ENCODE assay signal across 23 mouse cellular contexts in the genomic region with DNA sequence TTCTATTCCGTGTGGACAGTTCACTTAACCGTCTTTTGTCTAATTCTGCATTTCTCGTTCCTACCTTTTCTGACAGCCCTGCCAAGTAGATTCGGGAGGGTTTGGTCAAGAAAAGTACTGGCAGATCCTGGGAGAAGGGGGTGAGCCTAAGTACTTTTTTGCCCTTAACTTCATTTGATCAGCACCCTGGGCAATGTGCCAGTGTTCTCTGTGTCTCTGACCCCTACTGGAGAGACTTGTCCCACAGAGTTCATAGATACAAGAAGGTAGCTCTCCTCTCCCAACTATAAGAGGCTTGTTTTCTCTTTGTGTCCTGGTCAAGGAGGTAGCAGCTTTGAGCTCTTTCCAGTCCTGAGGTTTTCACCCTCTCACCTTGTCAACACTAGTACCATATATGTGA.
DNase-seq lines count a peak whose midpoint lies in the region; ATAC-seq lines count a peak whose summit lies in the region.
"Had no signal": no experiment of that assay in that cellular context is flagged by ENCODE, and none has a peak within 500 bp of the region (broad histone marks: within the 10 kb centered on the region; RNA-seq: fewer than 3 reads in every experiment).

No protein-coding gene starts in this region.

- no peak for ATAC-seq in kidney, embryonic 16.5 days (ENCODE audit: low FRiP score, low TSS enrichment)
- ATAC-seq in midbrain, embryonic 11.5 days (ENCODE audit: low FRiP score): no peak
- ATAC-seq in midbrain, embryonic 13.5 days: no peak
- ATAC-seq: activated CD4-positive, CD25-positive, alpha-beta regulatory T cell, adult 4 months; forebrain, embryonic 13.5 days; forebrain, embryonic 16.5 days; hindbrain, embryonic 16.5 days had no signal

- no peaks in the 10 kb centered on the region for H3K4me1 ChIP-seq in kidney, embryonic 16.5 days (ENCODE audit: insufficient read depth, low read length)
- H3K4me1 ChIP-seq in midbrain, embryonic 11.5 days (ENCODE audit: control insufficient read depth, insufficient read depth, low read length): no peaks in the 10 kb centered on the region
- 0 out of 2 replicates have a peak, but pooled peaks cover 2% of the 10 kb centered on the region for H3K4me1 ChIP-seq in midbrain, embryonic 13.5 days (replicated peaks)
- H3K4me1 ChIP-seq: hindbrain, embryonic 10.5 days; hindbrain, embryonic 13.5 days had no signal

- H3K36me3 ChIP-seq in kidney, embryonic 16.5 days (ENCODE audit: insufficient read depth, low read length): no peaks in the 10 kb centered on the region
- H3K36me3 ChIP-seq in midbrain, embryonic 11.5 days (ENCODE audit: control insufficient read depth, insufficient read depth, low read length): no peaks in the 10 kb centered on the region
- no peaks in the 10 kb centered on the region for H3K36me3 ChIP-seq in midbrain, embryonic 13.5 days
- H3K36me3 ChIP-seq: forebrain, embryonic 10.5 days; hindbrain, embryonic 10.5 days; hindbrain, embryonic 13.5 days had no signal

- no peak overlapping the region for H3K9ac ChIP-seq in kidney, embryonic 16.5 days (replicated peaks; ENCODE audit: low read length)
- no peak overlapping the region for H3K9ac ChIP-seq in midbrain, embryonic 11.5 days (ENCODE audit: low read length)
- no peak overlapping the region for H3K9ac ChIP-seq in midbrain, embryonic 13.5 days (replicated peaks)
- H3K9ac ChIP-seq: forebrain, embryonic 13.5 days; hindbrain, embryonic 13.5 days had no signal

- H3K27me3 ChIP-seq in kidney, embryonic 16.5 days (ENCODE audit: insufficient read depth, low read length): no peaks in the 10 kb centered on the region
- H3K27me3 ChIP-seq in midbrain, embryonic 11.5 days (ENCODE audit: control insufficient read depth, insufficient read depth, low read length): no peaks in the 10 kb centered on the region
- no peaks in the 10 kb centered on the region for H3K27me3 ChIP-seq in midbrain, embryonic 13.5 days
- H3K27me3 ChIP-seq: forebrain, embryonic 13.5 days; hindbrain, embryonic 13.5 days had no signal

- 90% methylated on average over 4 of the region's 4 CpGs for WGBS in kidney, embryonic 16.5 days
- 91% methylated on average over 4 of the region's 4 CpGs for WGBS in midbrain, embryonic 11.5 days
- WGBS in midbrain, embryonic 13.5 days: 88% methylated on average over 4 of the region's 4 CpGs

- no peak overlapping the region for H3K27ac ChIP-seq in kidney, embryonic 16.5 days (ENCODE audit: low read length)
- no peak overlapping the region for H3K27ac ChIP-seq in midbrain, embryonic 11.5 days (ENCODE audit: low read depth, low read length)
- H3K27ac ChIP-seq in midbrain, embryonic 13.5 days: no peak overlapping the region
- H3K27ac ChIP-seq: forebrain, embryonic 10.5 days; forebrain, embryonic 13.5 days; heart, adult 2 months; hindbrain, embryonic 10.5 days; hindbrain, embryonic 13.5 days had no signal

- H3K9me3 ChIP-seq in kidney, embryonic 16.5 days (ENCODE audit: low read length): no peaks in the 10 kb centered on the region
- H3K9me3 ChIP-seq in midbrain, embryonic 11.5 days (ENCODE audit: control insufficient read depth, low read length): no peaks in the 10 kb centered on the region
- no peaks in the 10 kb centered on the region for H3K9me3 ChIP-seq in midbrain, embryonic 13.5 days
- H3K9me3 ChIP-seq: forebrain, embryonic 10.5 days; forebrain, embryonic 13.5 days; hindbrain, embryonic 10.5 days; hindbrain, embryonic 13.5 days had no signal

- no peak overlapping the region for H3K4me3 ChIP-seq in kidney, embryonic 16.5 days (ENCODE audit: low read length)
- H3K4me3 ChIP-seq in midbrain, embryonic 11.5 days (ENCODE audit: low read depth, low read length): no peak overlapping the region
- no peak overlapping the region for H3K4me3 ChIP-seq in midbrain, embryonic 13.5 days (replicated peaks)
- H3K4me3 ChIP-seq: forebrain, embryonic 10.5 days; forebrain, embryonic 13.5 days; heart, adult 2 months; hindbrain, embryonic 10.5 days; hindbrain, embryonic 13.5 days had no signal

- DNase-seq in heart, postnatal 4 days: peak; percentile 7
- no peak for DNase-seq in heart, adult 9 months (ENCODE audit: low spot score in 2 of 2)
- peak; percentile 21 for DNase-seq in kidney, postnatal 10 days
- peak; percentile 14 for DNase-seq in midbrain, embryonic 11.5 days (ENCODE audit: low spot score, missing footprints)
- no peak for DNase-seq in left cerebral cortex, adult 9 months (ENCODE audit: low spot score in 2 of 2)
- DNase-seq: adrenal gland, adult 8-10 months; B cell, adult 2 months; cerebellum, adult 18-20 months; cerebellum, adult 9-10 months; cerebellum, postnatal 14 days; gastrocnemius, postnatal 10 days; gastrocnemius, postnatal 36 days; heart, adult 2 months had no signal

- H3K4me2 ChIP-seq in kidney, embryonic 16.5 days (replicated peaks; ENCODE audit: low read depth, low read length): no peak overlapping the region
- no peak overlapping the region for H3K4me2 ChIP-seq in midbrain, embryonic 11.5 days
- H3K4me2 ChIP-seq in midbrain, embryonic 13.5 days (replicated peaks): no peak overlapping the region
- H3K4me2 ChIP-seq: forebrain, embryonic 13.5 days; heart, embryonic 11.5 days; hindbrain, embryonic 13.5 days had no signal

Comparison
In these comparisons a context has a peak if more than half of its experiments do, and no peak if none do; other contexts are left out.
1. DNase-seq: peak in heart, postnatal 4 days (single experiment), kidney, postnatal 10 days (single experiment) and midbrain, embryonic 11.5 days (single experiment); none in heart, adult 9 months (0 of 2) and left cerebral cortex, adult 9 months (0 of 2).